Comparison of ENCODE assay signal across 18 mouse cellular contexts in the genomic region with DNA sequence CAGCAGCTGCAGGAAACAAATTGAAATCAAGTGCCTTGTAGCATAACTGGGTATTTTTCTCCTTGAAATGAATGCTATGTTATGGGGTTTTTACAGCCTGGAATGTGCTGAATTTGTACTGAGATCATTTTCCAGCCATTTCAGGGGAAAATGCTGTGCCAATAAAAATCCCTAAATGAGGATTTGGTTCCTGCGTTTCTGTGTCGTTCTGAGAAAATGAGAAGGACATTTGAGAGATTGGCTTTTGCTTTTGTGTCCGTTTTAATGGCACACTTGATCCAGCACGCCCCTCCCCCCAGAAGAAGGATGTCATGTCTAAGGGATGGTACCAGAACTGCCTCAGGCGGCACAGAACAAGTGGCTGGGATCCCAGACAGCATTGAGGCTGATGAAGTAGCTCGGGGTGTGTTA. TPM values are rescaled to one million over a fixed set of nuclear protein-coding genes. Genes with fewer than 3 reads are reported as not detected.
DNase-seq lines count a peak whose midpoint lies in the region; ATAC-seq and TF ChIP-seq lines count a peak whose summit lies in the region.
"Had no signal": no experiment of that assay in that cellular context is flagged by ENCODE, and none has a peak within 500 bp of the region (broad histone marks: within the 10 kb centered on the region; RNA-seq: fewer than 3 reads in every experiment).

No protein-coding gene starts in this region.

- 74% methylated on average over 6 of the region's 6 CpGs for WGBS in forebrain, embryonic 14.5 days
- WGBS in forebrain, embryonic 12.5 days: 82% methylated on average over 6 of the region's 6 CpGs
- 66% methylated on average over 6 of the region's 6 CpGs for WGBS in hindbrain, embryonic 15.5 days
- WGBS in hindbrain, embryonic 11.5 days: 85% methylated on average over 6 of the region's 6 CpGs
- WGBS in midbrain, postnatal 0 days: 73% methylated on average over 6 of the region's 6 CpGs
- WGBS in midbrain, embryonic 16.5 days: 75% methylated on average over 6 of the region's 6 CpGs
- WGBS in embryonic facial prominence, embryonic 15.5 days: 32% methylated on average over 6 of the region's 6 CpGs

- no peak overlapping the region for H3K4me2 ChIP-seq in forebrain, embryonic 14.5 days (ENCODE audit: low read length)
- no peak overlapping the region for H3K4me2 ChIP-seq in forebrain, embryonic 12.5 days
- H3K4me2 ChIP-seq in hindbrain, embryonic 15.5 days: no peak overlapping the region
- no peak overlapping the region for H3K4me2 ChIP-seq in hindbrain, embryonic 11.5 days (replicated peaks; ENCODE audit: low read depth, low read length)
- no peak overlapping the region for H3K4me2 ChIP-seq in midbrain, postnatal 0 days (ENCODE audit: low read depth, low read length, poor library complexity, severe bottlenecking)
- no peak overlapping the region for H3K4me2 ChIP-seq in midbrain, embryonic 16.5 days (ENCODE audit: low read length)
- H3K4me2 ChIP-seq in embryonic facial prominence, embryonic 15.5 days (replicated peaks): 0 out of 2 replicates have a peak overlapping the region, but pooled peaks have one; percentile 10
- H3K4me2 ChIP-seq: midbrain, embryonic 12.5 days had no signal

- H3K9ac ChIP-seq in forebrain, embryonic 14.5 days (ENCODE audit: low read length): no peak overlapping the region
- H3K9ac ChIP-seq in forebrain, embryonic 12.5 days: no peak overlapping the region
- no peak overlapping the region for H3K9ac ChIP-seq in hindbrain, embryonic 15.5 days
- no peak overlapping the region for H3K9ac ChIP-seq in hindbrain, embryonic 11.5 days (ENCODE audit: low read depth, low read length)
- H3K9ac ChIP-seq in midbrain, postnatal 0 days (replicated peaks; ENCODE audit: low read length, poor library complexity, severe bottlenecking): no peak overlapping the region
- H3K9ac ChIP-seq in midbrain, embryonic 16.5 days (ENCODE audit: low read depth, low read length): no peak overlapping the region
- no peak overlapping the region for H3K9ac ChIP-seq in embryonic facial prominence, embryonic 15.5 days
- H3K9ac ChIP-seq: midbrain, embryonic 12.5 days had no signal

- no peaks in the 10 kb centered on the region for H3K27me3 ChIP-seq in forebrain, embryonic 14.5 days (replicated peaks; ENCODE audit: control insufficient read depth, insufficient read depth, low read length)
- no peaks in the 10 kb centered on the region for H3K27me3 ChIP-seq in forebrain, embryonic 12.5 days
- no peaks in the 10 kb centered on the region for H3K27me3 ChIP-seq in hindbrain, embryonic 15.5 days
- no peaks in the 10 kb centered on the region for H3K27me3 ChIP-seq in hindbrain, embryonic 11.5 days (ENCODE audit: control insufficient read depth, insufficient read depth, low read length)
- H3K27me3 ChIP-seq in midbrain, postnatal 0 days (ENCODE audit: insufficient read depth, low read length): no peaks in the 10 kb centered on the region
- no peaks in the 10 kb centered on the region for H3K27me3 ChIP-seq in midbrain, embryonic 16.5 days (ENCODE audit: control insufficient read depth, insufficient read depth, low read depth, low read length)
- H3K27me3 ChIP-seq in embryonic facial prominence, embryonic 15.5 days: no peaks in the 10 kb centered on the region
- H3K27me3 ChIP-seq: midbrain, embryonic 12.5 days had no signal

- H3K27ac ChIP-seq in forebrain, embryonic 14.5 days (ENCODE audit: low read depth, low read length): no peak overlapping the region
- no peak overlapping the region for H3K27ac ChIP-seq in forebrain, embryonic 12.5 days
- H3K27ac ChIP-seq in hindbrain, embryonic 15.5 days (replicated peaks): peak overlapping the region; percentile 45; the same call in 1 of the 2 replicates
- no peak overlapping the region for H3K27ac ChIP-seq in hindbrain, embryonic 11.5 days (ENCODE audit: low read depth, low read length)
- no peak overlapping the region for H3K27ac ChIP-seq in midbrain, postnatal 0 days (ENCODE audit: low read depth, low read length)
- no peak overlapping the region for H3K27ac ChIP-seq in midbrain, embryonic 16.5 days (ENCODE audit: low read length)
- peak overlapping the region; percentile 68 for H3K27ac ChIP-seq in embryonic facial prominence, embryonic 15.5 days (replicated peaks)
- H3K27ac ChIP-seq: kidney, postnatal 0 days; midbrain, embryonic 12.5 days had no signal

- no peak for ATAC-seq in forebrain, embryonic 14.5 days
- no peak for ATAC-seq in forebrain, embryonic 12.5 days (ENCODE audit: low FRiP score)
- ATAC-seq in hindbrain, embryonic 15.5 days (ENCODE audit: low FRiP score, low read depth): no peak
- no peak for ATAC-seq in hindbrain, embryonic 11.5 days (ENCODE audit: low FRiP score)
- no peak for ATAC-seq in midbrain, postnatal 0 days (ENCODE audit: low FRiP score)
- no peak for ATAC-seq in midbrain, embryonic 16.5 days
- 0 out of 2 replicates have a peak, but pooled peaks have one; percentile 52 for ATAC-seq in embryonic facial prominence, embryonic 15.5 days (ENCODE audit: insufficient number of reproducible peaks, low FRiP score, low TSS enrichment, low read depth)
- no peak for ATAC-seq in erythroblast, adult 5-6 weeks (replicated peaks; ENCODE audit: low FRiP score, poor library complexity, severe bottlenecking)

- H3K9me3 ChIP-seq in forebrain, embryonic 14.5 days (replicated peaks; ENCODE audit: control insufficient read depth, low read length): no peaks in the 10 kb centered on the region
- H3K9me3 ChIP-seq in forebrain, embryonic 12.5 days: no peaks in the 10 kb centered on the region
- H3K9me3 ChIP-seq in hindbrain, embryonic 15.5 days: no peaks in the 10 kb centered on the region
- H3K9me3 ChIP-seq in hindbrain, embryonic 11.5 days (ENCODE audit: control insufficient read depth, low read length): no peaks in the 10 kb centered on the region
- H3K9me3 ChIP-seq in midbrain, postnatal 0 days (ENCODE audit: low read length): no peaks in the 10 kb centered on the region
- no peaks in the 10 kb centered on the region for H3K9me3 ChIP-seq in midbrain, embryonic 16.5 days (replicated peaks; ENCODE audit: control insufficient read depth, low read length, poor library complexity, severe bottlenecking)
- no peaks in the 10 kb centered on the region for H3K9me3 ChIP-seq in embryonic facial prominence, embryonic 15.5 days (replicated peaks)
- H3K9me3 ChIP-seq: midbrain, embryonic 12.5 days had no signal

- TF ChIP-seq CTCF in midbrain, postnatal 0 days (IDR thresholded peaks at IDR 0.05): no peak

- H3K36me3 ChIP-seq in forebrain, embryonic 14.5 days (ENCODE audit: control insufficient read depth, insufficient read depth, low read length): no peaks in the 10 kb centered on the region
- H3K36me3 ChIP-seq in forebrain, embryonic 12.5 days (replicated peaks): peaks cover 6% of the 10 kb centered on the region
- H3K36me3 ChIP-seq in hindbrain, embryonic 15.5 days: no peaks in the 10 kb centered on the region
- H3K36me3 ChIP-seq in hindbrain, embryonic 11.5 days (ENCODE audit: control insufficient read depth, insufficient read depth, low read length): 0 out of 2 replicates have a peak, but pooled peaks cover 2% of the 10 kb centered on the region
- no peaks in the 10 kb centered on the region for H3K36me3 ChIP-seq in midbrain, postnatal 0 days (ENCODE audit: insufficient read depth, low read length)
- H3K36me3 ChIP-seq in midbrain, embryonic 16.5 days (ENCODE audit: control insufficient read depth, insufficient read depth, low read length): no peaks in the 10 kb centered on the region
- no peaks in the 10 kb centered on the region for H3K36me3 ChIP-seq in embryonic facial prominence, embryonic 15.5 days

- H3K4me1 ChIP-seq in forebrain, embryonic 14.5 days (ENCODE audit: control insufficient read depth, insufficient read depth, low read length): no peaks in the 10 kb centered on the region
- no peaks in the 10 kb centered on the region for H3K4me1 ChIP-seq in forebrain, embryonic 12.5 days
- H3K4me1 ChIP-seq in hindbrain, embryonic 15.5 days (replicated peaks): no peaks in the 10 kb centered on the region; the same call in 1 of the 2 replicates
- no peaks in the 10 kb centered on the region for H3K4me1 ChIP-seq in hindbrain, embryonic 11.5 days (replicated peaks; ENCODE audit: control insufficient read depth, insufficient read depth, low read length)
- no peaks in the 10 kb centered on the region for H3K4me1 ChIP-seq in midbrain, postnatal 0 days (ENCODE audit: insufficient read depth, low read length)
- H3K4me1 ChIP-seq in midbrain, embryonic 16.5 days (ENCODE audit: control insufficient read depth, insufficient read depth, low read length): no peaks in the 10 kb centered on the region
- peaks cover 23% of the 10 kb centered on the region for H3K4me1 ChIP-seq in embryonic facial prominence, embryonic 15.5 days
- H3K4me1 ChIP-seq: midbrain, embryonic 12.5 days had no signal

- peak; percentile 10 for DNase-seq in forebrain, embryonic 14.5 days (ENCODE audit: low spot score)
- no peak for DNase-seq in hindbrain, embryonic 11.5 days (ENCODE audit: low spot score)
- peak; percentile 8 for DNase-seq in midbrain, postnatal 0 days (ENCODE audit: low spot score)
- DNase-seq: adrenal gland, postnatal 36 days; cerebellum, postnatal 36 days; heart, postnatal 10 days had no signal

- H3K4me3 ChIP-seq in forebrain, embryonic 14.5 days (ENCODE audit: low read depth, low read length): no peak overlapping the region
- H3K4me3 ChIP-seq in forebrain, embryonic 12.5 days (replicated peaks): no peak overlapping the region
- no peak overlapping the region for H3K4me3 ChIP-seq in hindbrain, embryonic 15.5 days
- no peak overlapping the region for H3K4me3 ChIP-seq in hindbrain, embryonic 11.5 days (ENCODE audit: low read depth, low read length)
- H3K4me3 ChIP-seq in midbrain, postnatal 0 days (ENCODE audit: low read depth, low read length): no peak overlapping the region
- no peak overlapping the region for H3K4me3 ChIP-seq in midbrain, embryonic 16.5 days (ENCODE audit: low read depth, low read length)
- no peak overlapping the region for H3K4me3 ChIP-seq in embryonic facial prominence, embryonic 15.5 days (replicated peaks)
- H3K4me3 ChIP-seq: midbrain, embryonic 12.5 days had no signal

RNA-seq across cellular contexts. Expression of gene Pygo1, which starts 18.7 kb away (rescaled TPM):
- polyA plus RNA-seq in forebrain, embryonic 14.5 days (2014; fragmentation: Nextera tagmentation; extraction: Ambion mirVana): 10.8 and 13.8 TPM in 2 replicates
- 12.5 TPM in 2 replicates for polyA plus RNA-seq in forebrain, embryonic 12.5 days (2016; fragmentation: Nextera tagmentation; extraction: Ambion mirVana)
- 13.7 and 16.0 TPM in 2 replicates for polyA plus RNA-seq in hindbrain, embryonic 15.5 days (2015; fragmentation: Nextera tagmentation; extraction: Ambion mirVana)
- 11.5 and 12.4 TPM in 2 replicates for polyA plus RNA-seq in hindbrain, embryonic 11.5 days (2014; fragmentation: Nextera tagmentation; extraction: Ambion mirVana)
- 40.1 and 45.9 TPM in 2 replicates for total RNA-seq in midbrain, postnatal 0 days (2014; rRNA removed)
- polyA plus RNA-seq in midbrain, postnatal 0 days (2015; fragmentation: Nextera tagmentation; extraction: Ambion mirVana): 8.3 and 9.3 TPM in 2 replicates
- 13.5 and 14.2 TPM in 2 replicates for polyA plus RNA-seq in midbrain, embryonic 16.5 days (2015; fragmentation: Nextera tagmentation; extraction: Ambion mirVana)
- 7.5 and 7.6 TPM in 2 replicates for polyA plus RNA-seq in embryonic facial prominence, embryonic 15.5 days (2015; fragmentation: Nextera tagmentation; extraction: Ambion mirVana)
- not detected in 2 replicates for total RNA-seq in erythroblast, adult 5-6 weeks (2015; ENCODE audit: low replicate concordance)
- total RNA-seq in erythroblast, adult 5-6 weeks (2017; ENCODE audit: low replicate concordance): not detected in 2 replicates

RNA-seq across cellular contexts. Expression of gene Dyx1c1, which starts 51.9 kb away (rescaled TPM):
- 2.1 and 2.3 TPM in 2 replicates for polyA plus RNA-seq in forebrain, embryonic 14.5 days (2014; fragmentation: Nextera tagmentation; extraction: Ambion mirVana)
- polyA plus RNA-seq in forebrain, embryonic 12.5 days (2016; fragmentation: Nextera tagmentation; extraction: Ambion mirVana): 1.6 and 2.6 TPM in 2 replicates
- polyA plus RNA-seq in hindbrain, embryonic 15.5 days (2015; fragmentation: Nextera tagmentation; extraction: Ambion mirVana): 2.6 and 2.7 TPM in 2 replicates
- polyA plus RNA-seq in hindbrain, embryonic 11.5 days (2014; fragmentation: Nextera tagmentation; extraction: Ambion mirVana): 3.0 and 3.8 TPM in 2 replicates
- 1.8 and 3.0 TPM in 2 replicates for total RNA-seq in midbrain, postnatal 0 days (2014; rRNA removed)
- polyA plus RNA-seq in midbrain, postnatal 0 days (2015; fragmentation: Nextera tagmentation; extraction: Ambion mirVana): 2.7 TPM in 2 replicates
- polyA plus RNA-seq in midbrain, embryonic 16.5 days (2015; fragmentation: Nextera tagmentation; extraction: Ambion mirVana): 2.6 and 2.8 TPM in 2 replicates
- polyA plus RNA-seq in embryonic facial prominence, embryonic 15.5 days (2015; fragmentation: Nextera tagmentation; extraction: Ambion mirVana): 2.0 and 3.6 TPM in 2 replicates
- not detected in 2 replicates for total RNA-seq in erythroblast, adult 5-6 weeks (2015; ENCODE audit: low replicate concordance)
- not detected in 2 replicates for total RNA-seq in erythroblast, adult 5-6 weeks (2017; ENCODE audit: low replicate concordance)

RNA-seq across cellular contexts. Expression of gene Gm44503, which starts 52.0 kb away (rescaled TPM):
- not detected in 2 replicates for polyA plus RNA-seq in forebrain, embryonic 14.5 days (2014; fragmentation: Nextera tagmentation; extraction: Ambion mirVana)
- polyA plus RNA-seq in forebrain, embryonic 12.5 days (2016; fragmentation: Nextera tagmentation; extraction: Ambion mirVana): not detected in 2 replicates
- not detected in 2 replicates for polyA plus RNA-seq in hindbrain, embryonic 15.5 days (2015; fragmentation: Nextera tagmentation; extraction: Ambion mirVana)
- 0.37 TPM in 1 of 2 replicates, not detected in the other for polyA plus RNA-seq in hindbrain, embryonic 11.5 days (2014; fragmentation: Nextera tagmentation; extraction: Ambion mirVana)
- total RNA-seq in midbrain, postnatal 0 days (2014; rRNA removed): 0.28 TPM in 1 of 2 replicates, not detected in the other
- polyA plus RNA-seq in midbrain, postnatal 0 days (2015; fragmentation: Nextera tagmentation; extraction: Ambion mirVana): not detected in 2 replicates
- not detected in 2 replicates for polyA plus RNA-seq in midbrain, embryonic 16.5 days (2015; fragmentation: Nextera tagmentation; extraction: Ambion mirVana)
- not detected in 2 replicates for polyA plus RNA-seq in embryonic facial prominence, embryonic 15.5 days (2015; fragmentation: Nextera tagmentation; extraction: Ambion mirVana)
- not detected in 2 replicates for total RNA-seq in erythroblast, adult 5-6 weeks (2015; ENCODE audit: low replicate concordance)
- not detected in 2 replicates for total RNA-seq in erythroblast, adult 5-6 weeks (2017; ENCODE audit: low replicate concordance)
- total RNA-seq: adrenal gland, postnatal 36 days; heart, adult 8-10 months; heart, postnatal 10 days; layer of hippocampus, postnatal 10 days; left cerebral cortex, postnatal 36 days had no signal
- polyA plus RNA-seq: intestine, embryonic 14.5 days; kidney, postnatal 0 days; liver, embryonic 16.5 days; midbrain, embryonic 12.5 days had no signal

Comparison
In these comparisons a context has a peak if more than half of its experiments do, and no peak if none do; other contexts are left out.
1. H3K27ac ChIP-seq: peak in hindbrain, embryonic 15.5 days (single experiment) and embryonic facial prominence, embryonic 15.5 days (single experiment); none in forebrain, embryonic 14.5 days (single experiment), forebrain, embryonic 12.5 days (single experiment), hindbrain, embryonic 11.5 days (single experiment), midbrain, postnatal 0 days (single experiment) and midbrain, embryonic 16.5 days (single experiment).